Mouse (Mus musculus) lung, postnatal 0 days (tissue): ENCODE data around the gene Hspa1a. TPM values are rescaled to one million over a fixed set of nuclear protein-coding genes. Genes with fewer than 3 reads are reported as not detected.
"Not testable (repeated sequence)": the region's sequence is repeated elsewhere in the genome, so short reads cannot be mapped to it uniquely, and the experiment has no call there.

ENCODE experiments used
- ATAC-seq: fragments of 200-750 bp; cut with Nextera tagmentation; 2 replicates; pipeline ENCODE4 v1.8.0; 2017; ENCODE audit warnings: moderate library complexity
- DNase-seq: peaks from one replicate; pipeline ENCODE4 v3.0.0-alpha.2; 2016; ENCODE audit warnings: low spot score
- H3K27ac ChIP-seq: fragments of 300-500 bp; sonication (generic); 2 replicates; pipeline ENCODE4 v1.5.1; 2014; ENCODE audit warnings: antibody characterized with exemption, mild to moderate bottlenecking, low read length, mixed read lengths
- H3K27me3 ChIP-seq: fragments of 300-500 bp; sonication (generic); replicated peaks from 2 replicates; pipeline ENCODE4 v1.6.1; 2014; ENCODE audit warnings: low read length, mixed read lengths; ENCODE audit not compliant: insufficient read depth
- H3K36me3 ChIP-seq: fragments of 300-500 bp; sonication (generic); 2 replicates; pipeline ENCODE4 v1.6.1; 2014; ENCODE audit warnings: low read length, mixed read lengths; ENCODE audit not compliant: insufficient read depth
- H3K4me1 ChIP-seq: fragments of 300-500 bp; sonication (generic); 2 replicates; pipeline ENCODE4 v1.6.1; 2014; ENCODE audit warnings: antibody characterized with exemption, low read depth, low read length, mixed read lengths; ENCODE audit not compliant: insufficient read depth
- H3K4me2 ChIP-seq: fragments of 300-500 bp; sonication (generic); replicated peaks from 2 replicates; pipeline ENCODE4 v1.6.1; 2014; ENCODE audit warnings: low read depth, mild to moderate bottlenecking, low read length, moderate library complexity, mixed read lengths
- H3K4me3 ChIP-seq: fragments of 300-500 bp; sonication (generic); 2 replicates; pipeline ENCODE4 v1.5.1; 2014; ENCODE audit warnings: low read depth, low read length
- H3K9ac ChIP-seq: fragments of 300-500 bp; sonication (generic); replicated peaks from 2 replicates; pipeline ENCODE4 v1.6.1; 2014; ENCODE audit warnings: low read depth, mild to moderate bottlenecking
- H3K9me3 ChIP-seq: fragments of 300-500 bp; sonication (generic); 2 replicates; pipeline ENCODE4 v1.6.1; 2016; ENCODE audit warnings: low read length, mixed read lengths
- CTCF ChIP-seq: IDR thresholded peaks from 2 replicates; pipeline ENCODE4 v1.5.1; 2016; ENCODE audit warnings: antibody characterized with exemption, mild to moderate bottlenecking
- EP300 ChIP-seq: IDR thresholded peaks from 2 replicates; pipeline ENCODE4 v1.6.1; 2016; ENCODE audit warnings: antibody characterized with exemption, mild to moderate bottlenecking, control low read depth
- WGBS: fragments of 180-500 bp; shearing (Covaris S2); extraction: QIAGEN DNeasy Blood & Tissue Kit; methylation state at CpG from one replicate; pipeline ENCODE4 v1.1.7; 2014; 5-methylcytosine and 5-hydroxymethylcytosine counted together
- polyA plus RNA-seq: library from polyadenylated mRNA; unstranded; fragments of >200 nt; fragmentation: Nextera tagmentation; extraction: Ambion mirVana; gene quantifications from 2 replicates; pipeline ENCODE4 v1.2.1, GENCODE M21; 2015

Gene Hspa1a
- polyA plus RNA-seq, 1 experiment from 2014 or later: 8.2 TPM

GRCm38 (mm10) chr17:34997142-34997483 lies 25.2 kb upstream of the Hspa1a start:
- Histone ChIP-seq H3K27me3 (no peaks in the 10 kb centered on the region), H3K9me3 (no peaks in the 10 kb centered on the region), H3K4me1 (peaks cover 11% of the 10 kb centered on the region; the same call in 1 of the 2 replicates), H3K4me2 (no peak overlapping the region), H3K27ac (no peak overlapping the region), H3K4me3 (no peak overlapping the region), H3K9ac (no peak overlapping the region), H3K36me3 (no peaks in the 10 kb centered on the region)
- TF ChIP-seq CTCF: no peak
- no peak for TF ChIP-seq EP300
- no peak for ATAC-seq
- 81% methylated on average over 5 of the region's 5 CpGs for WGBS
- no peak for DNase-seq

DNA sequence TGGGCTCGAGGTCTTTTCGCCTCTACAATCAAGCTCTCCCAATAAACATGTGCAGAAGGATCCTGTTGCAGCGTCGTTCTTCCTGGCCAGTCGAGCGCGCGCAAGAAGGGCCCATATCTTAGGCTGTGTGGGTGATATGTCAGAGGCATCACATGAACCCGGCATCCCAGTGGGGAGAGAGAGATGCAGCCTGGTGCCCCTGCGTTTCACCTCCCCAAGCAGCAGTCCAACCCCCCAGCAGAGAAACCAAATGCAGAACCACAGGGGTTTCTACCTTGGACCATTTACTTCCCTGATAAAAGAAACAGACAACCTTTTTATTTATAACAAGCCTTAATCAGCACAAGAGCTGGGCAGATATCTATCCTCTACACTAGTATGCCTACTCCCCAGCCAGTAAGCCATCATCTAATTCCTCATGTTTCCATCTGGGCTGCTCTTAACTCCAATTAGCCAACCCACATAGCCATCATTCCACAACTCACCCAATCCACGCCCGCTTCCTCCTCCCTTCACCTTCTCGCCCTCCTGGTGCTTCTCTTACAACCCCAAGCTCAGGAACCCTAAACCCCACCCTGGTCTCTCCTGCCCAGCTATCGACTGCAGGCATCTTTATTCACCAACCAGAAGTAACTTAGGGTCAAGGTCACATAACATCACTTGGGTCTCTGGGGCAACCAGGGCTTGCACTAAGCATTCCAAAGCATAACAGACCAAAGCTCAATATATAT lies 24.6 kb upstream of the Hspa1a start:
- Histone ChIP-seq H3K4me1 (peaks cover 7% of the 10 kb centered on the region; the same call in 1 of the 2 replicates), H3K9ac (no peak overlapping the region), H3K9me3 (no peaks in the 10 kb centered on the region), H3K4me2 (no peak overlapping the region), H3K4me3 (no peak overlapping the region), H3K27me3 (no peaks in the 10 kb centered on the region), H3K36me3 (no peaks in the 10 kb centered on the region), H3K27ac (no peak overlapping the region)
- TF ChIP-seq EP300 (no peak), CTCF (no peak)
- WGBS: 82% methylated on average over 12 of the region's 14 CpGs
- ATAC-seq (no peak), DNase-seq (no peak)

GRCm38 (mm10) chr17:34995927-34996326 lies 24.0 kb upstream of the Hspa1a start:
- 93% methylated on average over 4 of the region's 4 CpGs for WGBS
- not testable (repeated sequence) for DNase-seq, H3K4me2 ChIP-seq, ATAC-seq, H3K4me3 ChIP-seq, H3K27me3 ChIP-seq, H3K9ac ChIP-seq, H3K9me3 ChIP-seq, H3K4me1 ChIP-seq, H3K27ac ChIP-seq, H3K36me3 ChIP-seq

DNA sequence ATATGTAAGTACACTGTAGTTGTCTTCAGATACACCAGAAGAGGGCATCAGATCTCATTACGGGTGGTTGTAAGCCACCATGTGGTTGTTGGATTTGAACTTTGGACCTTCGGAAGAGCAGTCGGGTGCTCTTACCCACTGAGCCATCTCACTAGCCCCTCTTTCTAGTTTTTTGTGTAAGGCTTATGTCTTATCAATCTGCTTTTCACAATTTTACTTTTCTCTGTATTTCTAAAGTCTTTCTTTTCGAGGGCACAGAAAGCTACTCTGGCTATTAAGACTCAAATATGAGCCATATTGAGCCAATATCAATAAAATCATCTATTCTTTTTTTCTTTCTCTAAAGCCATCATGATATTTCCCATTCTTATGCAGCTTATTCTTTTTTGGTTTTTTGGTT lies 23.2 kb upstream of the Hspa1a start:
- not testable (repeated sequence) for DNase-seq, H3K4me3 ChIP-seq, H3K9ac ChIP-seq, H3K27me3 ChIP-seq, H3K4me2 ChIP-seq, ATAC-seq, H3K9me3 ChIP-seq, H3K27ac ChIP-seq, H3K36me3 ChIP-seq, H3K4me1 ChIP-seq
- 84% methylated on average over 4 of the region's 4 CpGs for WGBS

DNA sequence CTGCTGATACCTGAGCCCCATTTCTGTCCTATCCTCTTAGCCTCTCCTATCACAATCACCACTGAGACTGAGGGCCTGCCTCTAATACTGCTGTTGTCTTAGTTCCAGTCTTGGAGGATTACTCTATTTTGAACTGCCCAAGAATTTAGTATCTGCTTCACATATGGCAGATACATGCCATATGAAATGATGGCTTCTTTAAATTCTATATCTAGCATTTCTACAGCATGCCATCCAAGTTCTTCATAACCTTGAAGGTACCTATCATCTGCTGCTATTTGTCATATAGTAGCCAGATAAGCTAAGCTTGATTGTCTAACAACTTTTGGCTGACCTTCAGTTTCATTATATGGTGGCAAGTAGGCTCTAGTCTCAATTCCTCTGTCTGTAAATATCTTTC lies 22.8 kb upstream of the Hspa1a start:
- no peak for ATAC-seq
- no peak for DNase-seq
- peaks cover 4% of the 10 kb centered on the region; the same call in 1 of the 2 replicates for H3K4me1 ChIP-seq
- H3K9ac ChIP-seq: no peak overlapping the region
- no peak overlapping the region for H3K27ac ChIP-seq
- H3K4me2 ChIP-seq: no peak overlapping the region
- H3K4me3 ChIP-seq: no peak overlapping the region
- H3K9me3 ChIP-seq: no peaks in the 10 kb centered on the region
- H3K27me3 ChIP-seq: no peaks in the 10 kb centered on the region
- no peaks in the 10 kb centered on the region for H3K36me3 ChIP-seq
- TF ChIP-seq EP300 (no peak), CTCF (no peak)

DNA sequence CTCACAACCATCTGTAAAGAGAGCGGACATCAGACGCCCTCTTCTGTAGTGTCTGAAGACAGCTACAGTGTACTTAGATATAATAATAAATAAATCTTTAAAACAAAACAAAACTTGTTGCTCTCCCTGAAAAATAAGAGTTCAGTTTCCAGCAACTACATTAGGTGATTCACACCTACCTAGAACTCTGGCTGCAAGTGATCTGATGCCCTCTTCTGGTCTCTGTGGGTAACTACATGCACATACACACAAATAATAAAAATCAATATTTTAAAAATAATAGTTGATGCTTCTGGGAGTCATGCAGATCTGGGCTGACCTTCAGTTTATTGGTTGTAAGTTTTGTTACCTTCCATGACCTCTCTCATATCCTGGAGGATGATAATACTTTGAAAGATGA lies 12.3 kb upstream of the Hspa1a start:
- ATAC-seq: no peak
- Histone ChIP-seq H3K9ac (no peak overlapping the region), H3K9me3 (no peaks in the 10 kb centered on the region), H3K36me3 (peaks cover 9% of the 10 kb centered on the region; the same call in 1 of the 2 replicates), H3K27me3 (no peaks in the 10 kb centered on the region), H3K27ac (no peak overlapping the region), H3K4me3 (no peak overlapping the region), H3K4me2 (no peak overlapping the region), H3K4me1 (peaks cover 7% of the 10 kb centered on the region)
- TF ChIP-seq EP300 (no peak), CTCF (peak; percentile 78)
- peak; percentile 74 for DNase-seq
- WGBS: 77% methylated on average over 2 of the region's 2 CpGs

- Histone ChIP-seq H3K9ac (peak overlapping the region; percentile 56), H3K27me3 (no peaks in the 10 kb centered on the region), H3K27ac (peak overlapping the region; percentile 92), H3K4me3 (peak overlapping the region; percentile 58), H3K9me3 (no peaks in the 10 kb centered on the region), H3K4me1 (peaks cover 7% of the 10 kb centered on the region), H3K4me2 (peak overlapping the region; percentile 86), H3K36me3 (peaks cover 9% of the 10 kb centered on the region; the same call in 1 of the 2 replicates)
- under 1% methylated on average over 15 of the region's 15 CpGs for WGBS
- DNase-seq (peak; percentile 31), ATAC-seq (no peak)
- TF ChIP-seq EP300: no peak
- TF ChIP-seq CTCF: no peak
These were observed 10.4 kb upstream of the Hspa1a start for GRCm38 (mm10) chr17:34982328-34982727.
